Mouse (Mus musculus) liver, embryonic 13.5 days (tissue): Measurements from ENCODE around the gene Taco1. TPM values are rescaled to one million over a fixed set of nuclear protein-coding genes. Genes with fewer than 3 reads are reported as not detected.
"Not testable (repeated sequence)": the region's sequence is repeated elsewhere in the genome, so short reads cannot be mapped to it uniquely, and the experiment has no call there.

Experiments
- ATAC-seq: fragments of 200-750 bp; cut with Nextera tagmentation; 2 replicates; pipeline ENCODE4 v1.8.0; 2017; ENCODE audit warnings: low read depth, mild to moderate bottlenecking, moderate number of reproducible peaks, moderate library complexity
- DNase-seq: peaks from one replicate; pipeline ENCODE4 v3.0.0; 2022
- H3K27ac ChIP-seq: fragments of 300-500 bp; sonication (generic); 2 replicates; pipeline ENCODE4 v1.5.1; 2015; ENCODE audit warnings: moderate library complexity, mild to moderate bottlenecking, inconsistent platforms
- H3K27me3 ChIP-seq: fragments of 300-500 bp; sonication (generic); 2 replicates; pipeline ENCODE4 v1.6.1; 2015; ENCODE audit warnings: mild to moderate bottlenecking, inconsistent platforms
- H3K36me3 ChIP-seq: fragments of 300-500 bp; sonication (generic); 2 replicates; pipeline ENCODE4 v1.6.1; 2015; ENCODE audit warnings: mild to moderate bottlenecking, inconsistent platforms
- H3K4me1 ChIP-seq: fragments of 300-500 bp; sonication (generic); replicated peaks from 2 replicates; pipeline ENCODE4 v1.6.1; 2015; ENCODE audit warnings: inconsistent platforms
- H3K4me2 ChIP-seq: fragments of 300-500 bp; sonication (generic); 2 replicates; pipeline ENCODE4 v1.6.1; 2015; ENCODE audit warnings: inconsistent platforms, mild to moderate bottlenecking, moderate library complexity
- H3K4me3 ChIP-seq: fragments of 300-500 bp; sonication (generic); replicated peaks from 2 replicates; pipeline ENCODE4 v1.5.1; 2015; ENCODE audit warnings: mild to moderate bottlenecking, inconsistent platforms
- H3K9ac ChIP-seq: fragments of 300-500 bp; sonication (generic); 2 replicates; pipeline ENCODE4 v1.6.1; 2015; ENCODE audit warnings: mild to moderate bottlenecking, inconsistent platforms
- H3K9me3 ChIP-seq: fragments of 300-500 bp; sonication (generic); replicated peaks from 2 replicates; pipeline ENCODE4 v1.6.1; 2016; ENCODE audit warnings: inconsistent platforms
- WGBS: fragments of 180-500 bp; shearing (Covaris S2); methylation state at CpG from one replicate; pipeline ENCODE4 v1.1.7; 2015; ENCODE audit not compliant: insufficient replicate concordance; 5-methylcytosine and 5-hydroxymethylcytosine counted together
- polyA plus RNA-seq: library from polyadenylated mRNA; unstranded; fragments of >200 nt; fragmentation: Nextera tagmentation; extraction: Ambion mirVana; gene quantifications from 2 replicates; pipeline ENCODE4 v1.2.1, GENCODE M21; 2015

Gene Taco1
- polyA plus RNA-seq, 1 experiment from 2014 or later = 8.3 TPM

DNA sequence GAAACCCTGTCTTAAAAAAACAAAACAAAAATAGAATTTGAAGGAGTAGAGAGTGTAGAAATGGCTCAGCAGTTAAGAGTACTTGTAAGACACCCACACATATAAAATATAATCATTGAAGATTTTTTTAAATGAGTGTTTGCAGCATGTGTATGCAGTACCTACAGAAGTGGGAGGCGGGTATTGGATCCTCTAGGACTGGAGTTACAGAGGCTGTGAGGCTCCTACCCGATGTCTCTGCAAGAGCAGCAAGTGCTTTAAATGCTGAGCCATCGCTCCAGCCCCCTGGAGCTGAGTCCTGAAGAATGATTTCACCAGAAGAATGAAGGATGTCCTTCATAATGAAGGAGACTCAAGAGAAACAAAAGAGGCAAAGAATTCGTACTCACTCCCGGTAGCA lies 2.1 kb upstream of the Taco1 start:
- Histone ChIP-seq H3K9ac (no peak overlapping the region), H3K4me2 (no peak overlapping the region), H3K36me3 (peaks cover 3% of the 10 kb centered on the region), H3K27ac (no peak overlapping the region), H3K4me3 (no peak overlapping the region), H3K9me3 (no peaks in the 10 kb centered on the region), H3K27me3 (no peaks in the 10 kb centered on the region), H3K4me1 (peaks cover 28% of the 10 kb centered on the region)
- ATAC-seq = no peak
- WGBS = 74% methylated on average over 5 of the region's 5 CpGs
- DNase-seq = no peak

DNA sequence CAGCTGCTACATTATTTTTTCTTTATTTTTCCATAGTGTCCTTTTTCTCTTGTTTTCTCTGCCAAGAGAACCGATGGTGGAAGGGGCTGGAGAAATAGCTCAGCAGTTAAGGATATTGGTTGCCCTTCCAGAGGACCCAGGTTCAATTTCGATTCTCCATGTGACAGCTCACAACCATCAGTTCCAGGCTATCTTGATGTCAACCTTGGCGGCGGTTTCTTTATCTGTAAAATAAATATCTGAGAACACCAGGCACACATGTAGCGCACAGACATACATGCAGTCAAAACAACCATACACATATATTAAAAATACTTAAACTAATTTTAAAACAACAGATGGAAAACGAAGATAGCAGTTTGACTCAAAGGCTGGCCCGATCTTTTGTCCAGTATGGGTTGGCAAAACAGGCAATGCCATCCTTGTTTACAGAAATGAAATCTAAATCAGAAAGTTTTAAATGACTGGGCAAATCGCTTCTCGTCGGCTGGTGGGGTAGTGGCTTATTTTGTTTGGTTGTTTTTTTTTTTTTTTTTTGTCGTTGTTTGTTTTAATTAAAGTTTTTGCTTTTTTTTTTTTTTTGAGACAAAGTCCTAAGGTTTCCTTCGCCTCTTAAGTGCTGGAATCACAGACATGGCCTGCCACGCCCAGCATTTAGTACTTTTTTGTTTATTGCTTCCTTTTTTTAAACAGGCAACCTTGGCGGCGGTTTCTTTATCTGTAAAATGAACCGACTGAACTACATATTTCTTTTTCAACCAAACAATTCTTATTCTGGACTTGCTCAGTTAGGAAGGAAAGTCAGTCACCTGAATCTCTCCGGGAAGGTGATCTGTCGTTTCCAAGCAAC lies 563 bp upstream of the Taco1 start:
- H3K4me3 ChIP-seq = peak overlapping the region; percentile 82
- DNase-seq (no peak), ATAC-seq (no peak)
- peaks cover 24% of the 10 kb centered on the region for H3K4me1 ChIP-seq
- H3K27ac ChIP-seq = peak overlapping the region; percentile 41; the same call in 1 of the 2 replicates
- 23% methylated on average over 18 of the region's 18 CpGs for WGBS
- no peaks in the 10 kb centered on the region for H3K9me3 ChIP-seq
- H3K27me3 ChIP-seq = no peaks in the 10 kb centered on the region
- no peaks in the 10 kb centered on the region for H3K36me3 ChIP-seq
- peak overlapping the region; percentile 81 for H3K4me2 ChIP-seq
- H3K9ac ChIP-seq = peak overlapping the region; percentile 88; the same call in 1 of the 2 replicates

DNA sequence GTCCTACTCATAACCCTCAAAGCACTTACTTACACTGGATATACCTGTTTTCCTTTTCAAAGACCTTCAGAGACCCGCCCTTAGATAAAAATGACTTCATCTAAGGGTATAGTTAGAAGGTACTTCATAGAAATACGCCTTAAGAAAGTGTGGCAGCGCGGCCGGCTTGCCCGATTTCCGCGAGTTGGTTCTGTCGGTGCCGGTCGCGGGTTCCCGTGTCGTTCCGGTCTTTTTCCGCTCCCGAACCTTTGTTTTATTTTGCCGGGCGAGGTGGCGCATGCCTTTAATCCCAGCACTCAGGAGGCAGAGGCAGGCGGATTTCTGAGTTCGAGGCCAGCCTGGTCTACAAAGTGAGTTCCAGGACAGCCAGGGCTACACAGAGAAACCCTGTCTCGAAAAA lies 755 bp downstream of the Taco1 start:
- Histone ChIP-seq H3K27ac (peak overlapping the region; percentile 89), H3K4me3 (peak overlapping the region; percentile 82), H3K4me2 (peak overlapping the region; percentile 81), H3K4me1 (peaks cover 24% of the 10 kb centered on the region), H3K9ac (peak overlapping the region; percentile 88)
- WGBS = 6% methylated on average over 23 of the region's 23 CpGs
- ATAC-seq, H3K36me3 ChIP-seq, H3K27me3 ChIP-seq, H3K9me3 ChIP-seq, DNase-seq: not testable (repeated sequence)

DNA sequence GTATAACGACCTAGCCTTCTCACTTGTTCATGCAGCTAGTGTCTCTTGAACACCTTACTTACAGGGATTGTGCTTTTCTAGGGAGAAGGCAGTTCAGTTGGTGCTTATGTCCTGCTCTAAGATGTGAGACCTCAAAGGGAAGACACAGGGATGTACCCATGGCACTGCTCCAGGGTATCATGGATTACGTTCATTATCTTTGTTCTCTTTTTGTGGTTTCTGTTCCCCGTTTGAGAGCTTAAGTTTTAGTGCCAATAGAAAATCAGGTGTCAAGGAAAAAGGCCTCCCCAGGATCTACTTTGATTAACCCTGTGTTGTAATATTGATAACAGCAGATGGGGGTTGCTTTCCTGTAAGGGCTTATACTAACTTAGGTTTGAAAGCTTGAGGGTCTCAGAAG lies 7.9 kb downstream of the Taco1 start:
- Histone ChIP-seq H3K4me2 (no peak overlapping the region), H3K27ac (no peak overlapping the region), H3K4me1 (no peaks in the 10 kb centered on the region), H3K9ac (no peak overlapping the region), H3K36me3 (peaks cover 23% of the 10 kb centered on the region), H3K9me3 (no peaks in the 10 kb centered on the region), H3K4me3 (no peak overlapping the region), H3K27me3 (no peaks in the 10 kb centered on the region)
- WGBS = 53% methylated on average over 3 of the region's 3 CpGs
- DNase-seq (no peak), ATAC-seq (no peak)

DNA sequence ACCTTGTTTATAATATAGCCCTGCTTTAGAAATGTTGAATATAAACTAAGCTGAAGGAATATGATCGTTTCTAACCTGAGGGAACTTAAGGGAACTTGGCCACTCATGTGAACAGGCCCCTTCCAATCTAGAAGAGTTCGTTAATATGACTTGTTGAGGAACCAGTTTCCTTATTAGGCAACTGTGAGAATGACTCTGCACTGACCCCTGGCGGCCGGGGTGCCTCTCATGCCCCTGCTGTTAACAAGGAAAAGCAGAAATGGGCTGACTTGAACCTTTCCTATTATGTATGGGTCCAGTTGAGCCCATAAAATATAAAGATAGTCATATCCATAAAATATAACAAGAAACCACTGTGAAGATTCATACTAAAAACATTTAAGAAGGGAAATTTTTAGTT lies 10.5 kb downstream of the Taco1 start:
- no peak overlapping the region for H3K4me3 ChIP-seq
- peaks cover 21% of the 10 kb centered on the region for H3K36me3 ChIP-seq
- WGBS = 0% methylated on average over 4 of the region's 4 CpGs
- DNase-seq (peak; percentile 71), ATAC-seq (no peak)
- no peaks in the 10 kb centered on the region for H3K27me3 ChIP-seq
- no peaks in the 10 kb centered on the region for H3K9me3 ChIP-seq
- H3K9ac ChIP-seq = no peak overlapping the region
- H3K4me2 ChIP-seq = no peak overlapping the region
- H3K27ac ChIP-seq = no peak overlapping the region
- no peaks in the 10 kb centered on the region for H3K4me1 ChIP-seq

DNA sequence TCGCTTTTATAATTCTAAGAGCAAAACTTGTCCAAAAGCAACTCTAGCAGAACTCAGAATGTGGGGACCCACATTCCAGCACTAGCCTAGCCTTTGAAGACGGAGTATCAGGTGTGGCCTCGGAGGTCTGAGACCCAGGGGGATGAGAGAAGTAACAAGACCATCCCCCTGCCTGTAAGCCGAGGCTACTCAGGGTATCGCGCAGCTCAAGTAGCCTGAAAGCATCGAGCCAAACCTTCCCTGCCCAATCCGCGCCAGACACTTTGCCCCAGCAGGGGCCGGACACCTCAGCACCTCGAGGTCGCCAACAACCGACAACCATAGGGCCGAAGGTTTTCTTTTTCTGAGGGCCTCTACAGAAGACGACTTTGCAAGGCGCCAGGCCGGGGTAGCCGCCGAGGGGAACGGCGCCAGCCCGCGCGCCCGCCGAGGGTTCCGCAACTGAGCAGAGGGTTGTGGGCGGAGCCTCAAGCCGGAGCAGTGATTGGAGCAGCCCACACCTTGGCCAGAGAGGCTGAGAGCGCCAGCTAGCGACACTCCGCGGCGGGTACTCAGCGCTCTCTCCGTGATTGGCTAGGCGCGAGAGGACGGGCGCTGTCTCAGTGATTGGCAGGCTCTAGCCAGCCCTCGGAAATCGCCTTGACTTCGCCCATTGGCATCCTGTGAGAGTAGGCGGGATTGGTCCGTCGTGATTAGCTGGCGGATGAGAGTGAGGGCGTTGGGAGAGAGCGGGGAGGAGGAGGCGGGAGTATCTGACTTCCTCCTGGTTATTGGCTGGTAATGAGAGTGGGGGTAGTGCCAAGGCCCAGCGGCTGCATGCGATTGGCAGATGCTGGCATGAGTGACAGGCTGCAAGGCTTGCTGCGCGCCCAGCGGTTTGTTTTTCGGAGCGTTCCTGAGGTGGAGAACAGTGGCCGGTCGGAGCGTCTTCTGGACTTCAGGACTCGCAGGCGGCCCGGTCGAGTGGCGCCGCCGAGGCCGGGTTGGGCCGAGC lies 18.1 kb downstream of the Taco1 start, which contains the start of gene Map3k3:
Gene Map3k3 (plus strand): TSS at position 906 of the 994 bp plus-strand sequence.
- Histone ChIP-seq H3K4me2 (peak within 1 kb of the TSS; percentile 95), H3K27ac (peak within 1 kb of the TSS; percentile 87), H3K27me3 (peaks cover 27% of the 10 kb centered on the region), H3K9me3 (no peaks in the 10 kb centered on the region), H3K9ac (peak within 1 kb of the TSS; percentile 84), H3K36me3 (no peaks in the 10 kb centered on the region), H3K4me1 (peaks cover 25% of the 10 kb centered on the region), H3K4me3 (peak within 1 kb of the TSS; percentile 87)
- ATAC-seq = peak; percentile 98
- 1% methylated on average over 69 of the region's 69 CpGs for WGBS
- DNase-seq = peak; percentile 95

DNA sequence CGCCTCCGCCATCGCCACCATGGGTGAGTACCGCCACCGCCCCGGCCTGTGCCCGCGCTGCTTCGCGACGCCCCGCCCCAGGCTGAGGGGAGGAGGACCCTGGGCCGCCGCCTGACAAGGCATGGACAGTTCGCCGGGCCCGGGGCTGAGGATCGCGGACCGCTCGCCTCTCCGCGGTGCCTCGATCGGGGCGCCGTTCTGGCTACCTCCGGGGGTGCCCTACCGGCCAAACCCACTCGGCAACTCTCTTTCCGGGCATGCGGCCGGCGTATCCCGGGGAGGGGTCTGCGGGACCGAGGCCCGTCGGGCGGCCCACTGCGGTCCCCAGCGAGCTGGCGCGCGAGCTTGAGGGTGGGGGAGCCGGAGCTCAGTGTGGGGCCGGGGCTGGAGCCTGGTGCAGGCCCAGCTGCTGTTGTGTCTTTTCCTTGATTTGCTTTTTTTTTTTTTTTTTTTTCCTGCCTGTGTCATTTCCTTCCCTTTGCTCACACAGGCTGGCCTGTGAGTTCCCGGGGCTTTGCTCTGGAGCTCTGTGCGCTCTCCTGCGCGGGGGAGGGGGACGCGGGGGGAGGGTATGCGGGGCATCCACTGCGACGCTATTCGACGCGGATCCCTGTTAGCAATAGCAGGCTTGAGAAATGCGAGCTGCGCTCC lies 19.2 kb downstream of the Taco1 start:
- Histone ChIP-seq H3K36me3 (no peaks in the 10 kb centered on the region), H3K9me3 (no peaks in the 10 kb centered on the region), H3K4me3 (peak overlapping the region; percentile 87), H3K9ac (peak overlapping the region; percentile 84), H3K4me2 (peak overlapping the region; percentile 95), H3K4me1 (peaks cover 25% of the 10 kb centered on the region), H3K27me3 (peaks cover 27% of the 10 kb centered on the region), H3K27ac (peak overlapping the region; percentile 87)
- ATAC-seq (peak; percentile 52), DNase-seq (peak; percentile 65)
- WGBS = under 1% methylated on average over 60 of the region's 61 CpGs

DNA sequence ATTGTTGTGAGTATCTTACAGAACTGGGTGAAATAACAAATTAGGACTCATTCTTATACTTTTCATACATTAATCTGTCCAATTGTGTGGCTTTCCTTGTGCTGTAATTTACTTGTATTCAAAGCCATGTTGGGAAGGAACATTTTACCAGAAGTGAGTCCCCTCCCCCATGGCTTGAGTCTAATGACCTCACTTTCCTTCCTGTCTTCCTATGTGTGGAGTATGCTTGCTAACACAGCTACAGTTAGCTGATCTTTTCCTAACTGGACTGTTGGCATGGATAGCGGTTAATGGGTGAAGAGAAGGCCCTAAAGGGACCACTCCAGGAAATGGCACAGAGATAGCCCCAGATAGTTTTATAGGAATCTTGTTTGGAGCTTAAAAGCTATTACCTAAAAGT lies 32.4 kb downstream of the Taco1 start:
- H3K4me1 ChIP-seq = peaks cover 9% of the 10 kb centered on the region
- ATAC-seq = no peak
- no peak overlapping the region; the same call in 1 of the 2 replicates for H3K27ac ChIP-seq
- no peak overlapping the region for H3K4me3 ChIP-seq
- WGBS = 28% methylated on average over 1 of the region's 1 CpGs
- DNase-seq = no peak
- H3K36me3 ChIP-seq = no peaks in the 10 kb centered on the region
- no peak overlapping the region for H3K4me2 ChIP-seq
- no peak overlapping the region for H3K9ac ChIP-seq
- no peaks in the 10 kb centered on the region for H3K27me3 ChIP-seq
- H3K9me3 ChIP-seq = no peaks in the 10 kb centered on the region

DNA sequence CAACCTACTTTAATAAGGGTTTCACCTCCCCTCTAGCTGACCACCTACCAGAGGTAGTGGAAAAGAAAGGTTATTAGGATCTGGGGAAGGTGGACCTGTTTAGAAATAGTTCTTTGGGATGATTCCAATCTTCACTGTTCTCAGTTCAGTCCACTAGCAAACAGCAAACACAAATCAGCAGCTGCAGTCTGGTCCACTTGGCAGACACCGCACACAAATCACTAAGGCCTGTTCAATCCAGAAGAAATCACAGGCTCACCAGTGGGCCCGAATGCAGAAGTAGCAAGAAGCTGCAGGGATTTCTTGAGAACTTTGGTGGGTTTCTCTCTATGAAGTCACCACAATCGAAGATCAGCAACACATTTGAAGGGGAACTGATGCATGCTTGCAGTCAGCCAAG lies 37.0 kb downstream of the Taco1 start:
- ATAC-seq (no peak), DNase-seq (no peak)
- Histone ChIP-seq H3K9ac (no peak overlapping the region), H3K27ac (no peak overlapping the region), H3K4me3 (no peak overlapping the region), H3K4me2 (no peak overlapping the region), H3K36me3 (no peaks in the 10 kb centered on the region), H3K9me3 (no peaks in the 10 kb centered on the region), H3K27me3 (no peaks in the 10 kb centered on the region), H3K4me1 (peaks cover 9% of the 10 kb centered on the region)
- WGBS = 54% methylated on average over 3 of the region's 3 CpGs

DNA sequence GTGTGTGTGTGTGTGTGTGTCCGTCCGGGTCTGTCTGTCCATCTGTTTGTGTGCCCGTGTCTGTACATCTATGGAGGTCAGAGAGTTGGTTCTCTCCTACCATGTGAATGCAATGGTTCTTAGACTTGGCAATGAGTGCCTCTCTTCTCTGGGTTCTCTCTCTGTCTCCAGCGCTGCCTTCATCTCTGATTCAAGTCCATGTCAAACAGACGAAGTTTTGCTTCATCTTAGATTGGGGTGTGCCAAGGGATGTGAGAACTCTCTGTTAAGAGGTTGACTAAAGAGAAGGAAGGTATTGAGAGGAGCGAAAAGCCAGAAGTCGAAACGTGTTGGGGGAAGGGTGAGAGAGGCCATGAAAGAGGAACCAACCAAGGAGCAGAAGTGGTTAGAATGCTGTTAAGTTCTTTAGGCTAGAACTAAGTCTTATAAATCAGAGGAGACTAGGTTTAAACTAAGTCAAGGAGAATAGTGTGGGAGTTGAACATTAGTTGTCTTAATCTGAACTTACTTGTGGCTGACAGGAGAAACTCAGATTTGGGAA lies 40.3 kb downstream of the Taco1 start:
- no peak overlapping the region for H3K9ac ChIP-seq
- H3K9me3 ChIP-seq = no peaks in the 10 kb centered on the region
- no peaks in the 10 kb centered on the region for H3K36me3 ChIP-seq
- 32% methylated on average over 8 of the region's 8 CpGs for WGBS
- no peaks in the 10 kb centered on the region for H3K4me1 ChIP-seq
- no peak overlapping the region for H3K4me2 ChIP-seq
- no peak for DNase-seq
- no peaks in the 10 kb centered on the region for H3K27me3 ChIP-seq
- ATAC-seq = no peak
- no peak overlapping the region for H3K27ac ChIP-seq
- H3K4me3 ChIP-seq = no peak overlapping the region

DNA sequence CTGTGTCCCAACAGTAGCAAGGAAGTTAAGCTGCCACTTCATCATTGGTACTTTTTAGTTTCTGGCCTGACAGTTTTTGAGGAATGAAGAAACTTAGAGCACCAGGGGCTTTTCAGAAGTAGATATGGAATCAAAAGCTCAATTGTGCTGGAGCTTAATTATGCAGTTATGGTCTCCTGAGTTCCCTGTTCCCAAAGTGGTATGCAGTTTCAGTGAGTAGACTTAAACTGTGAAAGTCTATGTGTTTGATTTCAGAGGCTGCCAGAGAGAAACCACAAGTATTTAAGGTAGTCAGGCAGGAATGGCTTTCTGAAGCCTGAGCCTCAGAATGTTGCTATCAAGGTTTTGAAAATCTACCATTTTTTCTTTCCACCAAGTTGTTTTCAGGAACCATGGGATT lies 45.8 kb downstream of the Taco1 start:
- H3K4me3 ChIP-seq = no peak overlapping the region
- H3K9ac ChIP-seq = no peak overlapping the region
- no peak overlapping the region for H3K4me2 ChIP-seq
- H3K27me3 ChIP-seq = no peaks in the 10 kb centered on the region
- H3K36me3 ChIP-seq = peaks cover 21% of the 10 kb centered on the region
- ATAC-seq = no peak
- no peak overlapping the region for H3K27ac ChIP-seq
- no peaks in the 10 kb centered on the region for H3K9me3 ChIP-seq
- H3K4me1 ChIP-seq = no peaks in the 10 kb centered on the region
- DNase-seq = no peak
